Mouse (Mus musculus): ENCODE measurements around the gene Lmnb2.

Gene Lmnb2

DNA sequence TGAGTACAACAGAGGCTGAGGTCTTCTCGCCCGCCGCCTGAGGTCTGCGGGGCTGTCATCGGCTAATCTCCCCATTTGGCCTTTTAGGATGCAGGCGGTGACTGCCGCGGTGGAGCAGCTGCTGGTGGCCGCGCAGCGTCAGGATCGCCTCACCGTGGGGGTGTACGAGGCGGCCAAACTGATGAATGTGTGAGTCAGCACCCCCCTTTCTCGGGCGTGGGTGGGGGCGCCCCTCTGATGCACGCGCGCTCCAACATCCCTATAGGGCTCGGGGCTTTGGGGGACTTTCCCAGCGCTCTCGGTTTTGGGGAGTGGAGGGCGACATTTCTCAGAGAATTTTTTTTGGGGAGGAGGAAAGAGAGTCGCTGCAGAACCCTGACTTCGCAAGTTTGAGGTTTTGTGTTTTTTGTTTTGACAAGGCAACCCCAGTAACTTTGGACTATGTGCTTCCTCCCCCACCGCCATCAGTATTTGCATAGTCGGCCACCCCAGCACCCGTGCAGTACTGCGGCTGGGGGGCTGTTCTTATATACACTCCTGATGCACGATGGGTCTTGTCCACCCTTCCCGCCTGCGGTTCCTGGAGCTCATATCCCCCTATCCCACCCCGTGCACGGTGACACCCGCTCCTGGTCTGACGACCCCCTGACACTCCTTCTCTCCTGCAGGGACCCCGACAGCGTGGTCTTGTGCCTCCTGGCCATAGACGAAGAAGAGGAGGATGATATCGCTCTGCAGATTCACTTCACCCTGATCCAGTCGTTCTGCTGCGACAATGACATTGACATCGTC is 12.5 kb upstream of the Lmnb2 start:
- peak; percentile 84 for DNase-seq (ENCODE audit: low read depth, low spot score)

DNA sequence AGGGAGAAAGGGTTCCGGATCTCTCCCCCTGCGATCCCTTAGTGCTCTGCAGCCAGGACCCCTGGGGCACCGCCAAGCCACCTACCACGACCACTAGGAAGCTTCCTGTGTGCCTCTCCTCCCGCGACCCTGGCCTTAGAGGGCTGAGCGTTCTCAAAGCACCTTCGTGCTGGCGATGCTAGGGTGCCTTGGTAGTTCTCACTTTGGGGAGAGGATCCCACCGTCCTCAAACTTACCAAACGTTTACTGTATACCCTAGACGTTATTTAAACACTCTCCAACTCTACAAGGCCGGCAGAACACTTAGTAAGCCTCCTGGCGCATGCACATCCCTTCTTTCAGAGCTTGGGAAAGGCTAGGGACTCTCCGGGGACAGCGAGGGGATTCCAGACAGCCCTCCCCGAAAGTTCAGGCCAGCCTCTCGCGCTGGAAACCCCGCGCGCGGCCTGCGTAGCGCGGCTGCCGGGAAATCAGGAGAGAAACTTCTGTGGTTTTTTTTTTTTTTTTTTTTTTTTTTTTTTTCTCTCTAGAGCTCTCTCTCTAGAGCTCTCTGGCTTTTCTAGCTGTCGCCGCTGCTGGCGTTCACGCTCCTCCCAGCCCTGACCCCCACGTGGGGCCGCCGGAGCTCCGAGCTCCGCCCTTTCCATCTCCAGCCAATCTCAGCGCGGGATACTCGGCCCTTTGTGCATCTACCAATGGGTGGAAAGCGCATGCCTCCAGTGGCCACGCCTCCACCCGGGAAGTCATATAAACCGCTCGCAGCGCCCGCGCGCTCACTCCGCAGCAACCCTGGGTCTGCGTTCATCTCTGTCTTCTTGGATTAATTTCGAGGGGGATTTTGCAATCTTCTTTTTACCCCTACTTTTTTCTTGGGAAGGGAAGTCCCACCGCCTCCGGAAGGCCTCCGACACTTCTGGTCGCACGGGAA is 11.5 kb upstream of the Lmnb2 start, which contains the start of gene Gadd45b:
Gadd45b (plus strand) TSS at position 775 of the 928 bp plus-strand sequence.
- peak; percentile 99 for DNase-seq (ENCODE audit: low read depth, low spot score)

DNA sequence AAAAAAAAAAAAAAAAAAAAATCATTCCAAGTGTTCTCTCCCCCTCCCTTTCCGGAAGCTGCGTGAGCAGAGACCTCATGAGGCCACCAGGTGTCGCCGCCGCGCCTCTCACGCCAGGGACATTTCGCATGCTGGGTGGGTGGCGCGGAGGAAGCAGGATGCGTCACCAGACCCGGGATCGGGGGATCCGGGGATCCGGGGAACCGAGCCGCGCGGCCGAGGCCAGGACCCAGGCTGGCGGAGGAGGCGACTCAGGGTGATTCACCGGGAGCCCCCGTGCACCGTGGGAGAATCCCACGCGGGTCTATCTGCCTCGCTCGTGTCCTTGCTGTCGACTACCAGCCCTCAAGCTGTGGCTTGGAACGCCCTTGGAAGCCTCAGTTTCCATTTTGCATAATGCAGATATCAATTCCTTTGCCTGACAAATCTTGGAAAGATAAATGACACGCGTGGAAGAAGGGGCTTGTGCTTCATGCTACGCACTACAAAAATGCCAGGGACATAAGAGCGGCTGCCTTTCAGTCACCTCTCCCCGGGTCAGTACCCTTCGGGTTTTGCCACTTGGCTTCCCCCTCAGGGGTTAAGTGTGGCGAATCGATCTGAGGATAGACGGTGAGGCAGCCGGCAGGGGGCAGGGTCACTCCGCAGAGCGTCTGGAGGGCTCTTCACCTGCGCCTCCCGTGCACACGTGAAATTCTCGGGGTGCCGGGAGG is 10.7 kb upstream of the Lmnb2 start:
- DNase-seq (ENCODE audit: low read depth, low spot score) = peak; percentile 96

DNA sequence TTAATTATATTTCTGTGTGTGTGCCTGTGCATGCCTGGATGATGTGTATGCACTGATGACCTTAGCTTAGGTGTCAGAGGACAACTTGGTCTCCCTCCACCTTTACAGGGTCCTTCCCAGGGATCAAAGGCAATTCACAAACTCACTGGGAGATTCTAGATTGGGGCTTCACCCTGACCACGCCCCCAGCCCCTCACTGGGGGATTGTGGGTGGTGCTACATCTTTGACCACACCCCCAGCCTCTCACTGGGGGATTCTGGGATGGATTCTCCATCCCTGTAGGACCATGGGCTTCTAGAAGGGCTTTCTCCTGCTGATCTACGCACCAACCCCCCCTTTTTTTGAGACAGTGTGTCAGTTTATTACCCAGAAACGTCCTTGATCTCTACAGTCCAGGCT is 7.4 kb upstream of the Lmnb2 start:
- no peak for DNase-seq (ENCODE audit: low read depth, low spot score)

DNA sequence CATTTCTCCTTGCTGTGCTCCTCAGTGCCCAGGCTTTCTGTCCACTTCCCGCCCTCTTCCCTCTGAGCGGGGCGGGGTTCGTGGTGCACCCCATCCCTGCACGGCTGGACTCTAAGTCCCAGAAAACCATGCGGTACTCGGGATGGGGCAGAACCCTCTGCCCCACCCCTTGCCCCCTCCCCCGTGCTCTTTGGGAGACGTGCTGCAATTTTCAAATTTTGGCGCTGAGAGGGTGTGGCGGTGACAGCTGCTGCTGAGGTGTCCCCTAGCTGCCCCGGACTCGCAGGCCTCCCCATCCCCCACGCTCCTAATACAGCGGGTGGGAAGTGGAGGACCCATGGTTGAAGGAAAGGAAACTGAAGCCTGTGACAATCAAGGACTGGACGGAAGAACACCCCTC is 3.9 kb upstream of the Lmnb2 start:
- DNase-seq (ENCODE audit: low read depth, low spot score) = no peak

DNA sequence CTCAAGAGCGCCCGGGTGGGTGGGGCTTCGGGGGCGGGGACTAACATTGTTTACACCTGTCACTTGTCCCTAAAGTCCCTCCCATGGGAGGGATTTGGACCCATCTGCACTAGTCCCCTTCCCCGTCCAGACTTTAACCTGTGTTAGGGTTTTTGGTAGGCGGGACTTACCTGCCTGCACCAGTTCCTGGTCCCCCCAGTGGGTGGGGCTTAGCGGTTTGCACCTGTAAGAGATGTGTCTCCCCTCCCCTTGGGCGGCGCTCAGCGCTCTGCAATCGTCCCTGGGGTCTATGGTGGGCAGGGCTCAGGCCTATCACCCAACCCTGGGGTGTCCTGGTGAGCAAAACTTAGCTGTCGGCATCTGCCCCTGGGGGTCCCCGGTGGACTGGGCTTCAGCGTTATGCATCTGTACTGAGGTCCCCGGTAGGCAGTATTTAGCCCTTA is 688 bp downstream of the Lmnb2 start:
- peak; percentile 50 for DNase-seq (ENCODE audit: low read depth, low spot score)

DNA sequence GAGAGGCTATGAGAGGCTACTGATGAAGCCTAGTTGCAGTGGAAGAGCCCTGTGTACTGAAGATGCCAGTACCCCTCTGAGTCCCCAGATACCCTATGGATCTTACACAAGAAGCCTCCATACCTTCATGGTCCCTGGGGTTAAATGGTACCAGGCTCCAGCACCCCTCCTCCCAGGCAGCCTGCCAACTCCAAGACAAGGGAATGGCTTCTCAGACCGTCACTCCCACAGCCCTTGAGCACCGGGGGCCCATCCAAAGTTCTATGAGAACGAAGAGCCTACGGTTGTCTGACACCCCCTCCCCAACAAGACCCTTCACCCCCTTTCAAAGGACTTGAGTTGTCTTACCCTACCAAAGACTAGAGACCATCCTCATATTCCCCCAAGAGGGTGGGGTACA is 2.3 kb downstream of the Lmnb2 start:
- no peak for DNase-seq (ENCODE audit: low read depth, low spot score)

DNA sequence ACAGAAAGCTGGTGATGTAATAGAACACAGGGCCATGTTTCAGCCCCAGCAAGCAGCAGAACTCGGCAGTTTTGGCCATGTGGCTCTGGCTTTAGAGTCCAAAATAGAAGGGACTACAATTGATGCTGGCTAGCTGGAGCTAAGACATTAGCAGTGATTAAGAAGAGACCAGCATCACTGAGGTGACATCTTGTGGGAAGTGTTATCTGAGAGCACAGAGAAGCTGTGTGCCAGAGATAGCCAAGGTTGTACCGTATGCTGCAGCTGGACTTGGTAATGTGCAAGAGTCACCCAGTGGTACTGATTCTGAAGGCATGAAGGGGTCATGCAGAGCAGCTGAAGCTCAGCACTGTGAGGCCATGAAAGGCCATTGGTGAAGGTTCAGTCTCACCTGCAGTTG is 2.8 kb downstream of the Lmnb2 start:
- no peak for DNase-seq (ENCODE audit: low read depth, low spot score)

DNA sequence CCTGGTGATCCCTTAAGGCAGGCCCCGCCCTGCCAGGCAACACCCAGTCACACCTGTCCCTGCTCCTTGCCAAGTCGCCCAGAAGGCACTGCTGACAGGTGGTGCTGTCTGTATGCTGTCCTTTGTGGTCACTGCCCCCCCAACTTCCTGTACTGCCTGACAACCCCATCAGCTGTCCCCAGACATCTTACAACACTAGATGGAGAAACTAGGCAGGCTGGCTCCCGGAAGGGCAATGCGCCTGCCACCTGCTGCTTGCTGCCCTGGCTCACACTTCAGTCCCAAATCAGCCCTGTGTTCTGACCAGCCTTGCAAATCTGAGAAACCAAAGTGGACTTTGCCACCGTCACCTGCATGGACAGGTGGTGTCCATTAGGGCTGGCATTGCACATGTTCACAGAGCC is 3.8 kb downstream of the Lmnb2 start:
- DNase-seq (ENCODE audit: low read depth, low spot score) = no peak

DNA sequence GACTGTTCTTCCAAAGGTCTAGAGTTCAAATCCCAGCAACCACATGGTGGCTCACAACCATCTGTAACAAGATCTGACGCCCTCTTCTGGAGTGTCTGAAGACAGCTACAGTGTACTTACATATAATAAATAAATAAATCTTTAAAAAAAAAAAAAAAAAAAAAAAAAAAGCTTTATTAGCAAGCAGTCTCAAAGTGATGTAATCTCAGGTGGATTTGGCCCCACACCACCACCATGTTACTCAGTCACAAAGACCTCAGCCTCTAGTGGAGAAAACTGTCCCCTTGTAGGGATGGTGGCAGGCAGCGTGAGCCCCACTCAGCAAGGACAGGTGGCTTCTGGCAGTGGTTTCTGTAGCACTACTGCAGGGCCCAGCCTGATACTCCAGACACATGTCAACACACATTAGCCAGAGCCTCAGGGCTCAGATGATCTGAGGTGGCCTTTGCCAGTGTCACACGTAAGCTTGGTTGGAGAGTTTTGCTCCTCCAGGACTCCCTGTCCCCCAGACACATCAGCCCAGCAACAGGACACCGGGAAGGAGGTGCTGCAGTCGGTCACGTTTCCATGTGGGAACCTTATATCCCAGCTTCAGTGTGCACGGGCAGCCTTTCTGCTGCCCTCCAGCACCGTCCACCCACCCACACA is 4.6 kb downstream of the Lmnb2 start:
- no peak for DNase-seq (ENCODE audit: low read depth, low spot score)

DNA sequence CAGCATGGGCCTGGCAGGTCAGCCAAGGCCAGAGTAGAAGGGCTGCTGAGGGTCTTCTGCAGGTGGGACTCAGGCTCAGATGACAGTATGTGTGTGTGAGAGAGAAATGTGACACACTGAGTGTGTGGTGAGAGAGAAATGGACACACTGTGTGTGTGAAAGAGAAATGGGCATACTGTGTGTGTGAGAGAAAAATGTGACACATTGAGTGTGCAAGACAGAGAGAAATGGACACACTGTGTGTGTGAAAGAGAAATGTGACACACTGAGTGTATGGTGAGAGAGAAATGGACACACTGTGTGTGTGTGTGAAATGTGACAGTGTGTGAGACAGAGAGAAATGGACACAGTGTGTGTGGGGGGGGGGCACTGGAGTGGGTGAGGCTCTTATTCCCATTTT is 6.2 kb downstream of the Lmnb2 start:
- no peak for DNase-seq (ENCODE audit: low read depth, low spot score)

DNA sequence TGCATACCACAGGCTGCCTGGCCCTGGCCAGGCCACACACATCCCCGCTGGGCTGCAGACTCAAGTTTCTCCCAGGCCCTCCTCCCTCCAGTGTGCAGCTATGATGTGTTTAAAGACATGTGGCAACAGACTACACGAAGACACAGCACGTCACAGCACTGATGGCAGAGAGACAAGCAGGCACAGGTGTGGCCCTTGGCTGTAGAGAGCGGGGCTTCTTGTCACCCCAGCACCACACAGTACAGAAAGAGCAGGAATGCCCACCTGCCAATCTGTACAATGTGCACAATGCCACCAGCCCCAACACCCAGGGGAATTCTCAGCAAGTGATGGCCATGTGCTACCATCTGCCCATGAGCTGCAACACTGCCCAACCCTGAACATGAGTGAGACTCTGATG is 6.7 kb downstream of the Lmnb2 start:
- no peak for DNase-seq (ENCODE audit: low read depth, low spot score)

DNA sequence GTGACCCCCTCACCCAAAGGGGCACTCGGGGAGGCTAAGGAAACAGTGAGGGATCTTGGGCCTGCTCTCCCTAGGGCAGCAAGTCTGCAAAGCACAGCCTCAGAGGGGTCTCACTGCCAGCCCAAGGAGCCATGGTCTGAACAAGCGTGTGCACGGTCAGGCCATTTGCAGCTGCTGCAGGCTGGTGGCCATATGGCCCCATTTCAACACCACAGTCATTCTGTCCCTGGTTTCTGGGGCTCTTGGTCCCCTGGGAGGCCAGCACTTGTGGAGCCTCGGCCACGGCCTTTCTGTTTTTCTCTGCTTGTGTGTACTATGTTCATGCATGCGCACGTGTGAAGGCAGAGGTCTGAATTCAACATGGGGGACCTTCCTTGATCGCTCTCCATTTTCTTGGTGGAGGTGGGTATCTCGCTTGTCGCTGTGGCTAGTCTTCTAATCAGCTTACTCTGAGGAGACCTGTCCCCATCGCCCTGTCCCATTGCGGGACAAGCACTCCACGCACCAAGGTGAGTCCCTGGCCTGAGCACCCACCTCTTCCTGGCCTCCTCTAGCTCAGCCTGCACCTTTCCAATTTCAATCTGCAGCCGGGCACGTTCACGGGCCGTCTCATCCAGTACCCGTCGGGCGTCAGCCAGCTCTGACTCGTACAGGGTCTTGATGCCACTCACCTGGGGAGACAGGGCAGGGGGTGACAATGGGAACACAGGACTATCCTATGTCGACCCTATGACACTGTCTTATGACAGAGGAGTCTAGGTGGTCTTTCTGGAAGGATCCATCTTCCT is 8.5 kb downstream of the Lmnb2 start:
- no peak for DNase-seq (ENCODE audit: low read depth, low spot score)

DNA sequence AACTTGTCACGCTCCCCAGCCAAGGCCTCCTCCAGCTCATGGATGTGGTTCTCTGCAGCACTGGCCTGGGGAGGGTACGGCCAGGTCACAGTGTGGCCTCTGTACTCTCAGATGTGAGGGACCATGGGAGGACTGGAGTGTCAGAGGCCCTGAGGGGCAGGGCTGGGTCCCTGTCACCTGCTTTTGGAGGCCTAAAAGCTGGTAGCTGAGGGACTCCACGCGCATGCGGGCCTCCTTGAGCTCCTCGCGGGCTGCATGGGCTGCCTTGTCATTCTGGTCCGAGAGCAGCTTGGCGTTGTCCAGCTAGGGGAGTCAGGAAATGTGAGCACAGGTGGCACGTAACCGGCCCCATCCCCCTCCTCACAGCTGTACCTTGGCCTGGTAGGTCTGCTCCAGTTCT is 13.3 kb downstream of the Lmnb2 start:
- DNase-seq (ENCODE audit: low read depth, low spot score) = no peak

DNA sequence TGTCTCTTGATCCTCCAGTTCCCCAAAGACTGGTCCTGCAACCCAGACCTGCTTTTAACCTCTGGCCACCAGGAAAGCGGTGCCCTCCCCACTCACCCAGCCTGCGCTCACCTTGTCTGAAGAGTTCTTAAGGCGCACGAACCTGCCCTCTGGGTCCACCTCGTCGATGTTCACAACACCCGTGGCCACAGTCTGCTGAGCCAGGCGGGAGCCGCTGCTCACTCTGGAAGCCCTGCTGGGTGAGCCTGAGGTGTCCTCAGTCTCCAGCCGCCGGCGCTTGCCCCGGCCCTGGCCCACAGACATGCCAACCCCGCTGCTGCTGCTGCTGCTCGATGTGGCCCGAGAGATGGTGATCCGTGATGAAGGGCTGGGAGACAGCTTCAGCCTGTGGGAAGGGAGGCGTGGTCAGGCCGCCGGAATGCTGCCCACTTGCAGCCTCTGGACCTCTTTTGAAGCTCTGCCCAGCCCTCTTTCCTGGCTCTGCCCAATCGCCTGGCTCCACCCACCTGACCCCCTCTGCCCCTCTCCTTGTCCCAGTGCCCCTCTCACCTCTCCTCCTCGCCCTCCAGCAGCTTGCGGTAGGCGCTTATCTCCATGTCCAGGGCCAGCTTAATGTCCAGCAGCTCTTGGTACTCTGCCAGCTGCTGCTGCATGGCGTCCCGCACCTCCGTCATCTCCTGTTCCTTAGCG is 13.9 kb downstream of the Lmnb2 start:
- no peak for DNase-seq (ENCODE audit: low read depth, low spot score)

DNA sequence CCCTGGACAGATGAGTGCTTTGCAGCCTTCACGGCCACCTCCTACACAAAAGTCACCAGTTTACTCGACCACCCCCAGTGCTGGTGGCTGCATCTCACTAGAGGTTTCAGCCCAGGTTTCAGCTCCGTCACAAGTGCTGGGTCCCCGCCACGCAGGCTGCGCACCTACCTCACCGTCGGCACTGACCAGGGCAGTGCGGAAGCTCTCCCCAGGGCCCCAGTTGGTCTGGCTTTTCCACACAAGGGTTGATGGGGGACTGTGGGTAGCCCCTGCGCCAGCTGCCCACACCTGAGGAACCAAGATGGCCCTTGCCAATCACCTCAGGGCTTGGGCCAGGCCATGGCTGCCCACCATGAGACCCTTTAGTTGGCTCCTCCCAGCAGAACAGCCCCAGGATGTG is 14.8 kb downstream of the Lmnb2 start:
- no peak for DNase-seq (ENCODE audit: low read depth, low spot score)

DNA sequence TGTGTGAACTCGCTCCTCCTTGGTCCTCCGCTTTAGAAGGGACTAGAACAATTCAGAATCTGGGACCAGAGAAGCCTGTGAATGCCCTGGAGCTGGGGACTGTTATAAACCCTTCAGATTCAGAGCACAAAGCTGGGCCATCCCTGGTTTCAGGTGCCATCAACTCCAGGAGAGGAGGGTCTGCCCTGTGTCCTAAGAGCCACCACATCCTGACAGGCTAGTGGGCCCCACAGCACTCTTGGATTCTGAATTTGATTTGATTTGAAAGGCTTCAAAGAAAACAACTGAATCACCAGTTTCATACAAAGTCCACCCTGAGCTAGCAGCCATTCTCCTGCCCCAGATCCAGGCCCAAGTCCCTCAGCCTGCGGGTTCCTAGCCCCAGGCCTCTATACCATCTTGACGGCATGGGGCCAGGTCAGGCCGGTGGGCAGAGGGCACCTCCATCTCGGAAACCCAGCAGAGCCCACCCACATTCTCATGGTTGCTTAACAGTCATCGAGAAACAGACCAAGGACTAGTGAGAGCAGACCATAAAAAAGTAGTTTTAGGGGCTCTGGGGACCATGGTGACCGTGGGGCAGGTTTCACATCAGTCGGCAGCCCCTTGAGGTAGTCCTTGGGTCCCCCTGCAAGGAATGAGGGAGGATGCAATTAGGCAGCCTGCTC is 15.6 kb downstream of the Lmnb2 start:
- DNase-seq (ENCODE audit: low read depth, low spot score) = no peak

DNA sequence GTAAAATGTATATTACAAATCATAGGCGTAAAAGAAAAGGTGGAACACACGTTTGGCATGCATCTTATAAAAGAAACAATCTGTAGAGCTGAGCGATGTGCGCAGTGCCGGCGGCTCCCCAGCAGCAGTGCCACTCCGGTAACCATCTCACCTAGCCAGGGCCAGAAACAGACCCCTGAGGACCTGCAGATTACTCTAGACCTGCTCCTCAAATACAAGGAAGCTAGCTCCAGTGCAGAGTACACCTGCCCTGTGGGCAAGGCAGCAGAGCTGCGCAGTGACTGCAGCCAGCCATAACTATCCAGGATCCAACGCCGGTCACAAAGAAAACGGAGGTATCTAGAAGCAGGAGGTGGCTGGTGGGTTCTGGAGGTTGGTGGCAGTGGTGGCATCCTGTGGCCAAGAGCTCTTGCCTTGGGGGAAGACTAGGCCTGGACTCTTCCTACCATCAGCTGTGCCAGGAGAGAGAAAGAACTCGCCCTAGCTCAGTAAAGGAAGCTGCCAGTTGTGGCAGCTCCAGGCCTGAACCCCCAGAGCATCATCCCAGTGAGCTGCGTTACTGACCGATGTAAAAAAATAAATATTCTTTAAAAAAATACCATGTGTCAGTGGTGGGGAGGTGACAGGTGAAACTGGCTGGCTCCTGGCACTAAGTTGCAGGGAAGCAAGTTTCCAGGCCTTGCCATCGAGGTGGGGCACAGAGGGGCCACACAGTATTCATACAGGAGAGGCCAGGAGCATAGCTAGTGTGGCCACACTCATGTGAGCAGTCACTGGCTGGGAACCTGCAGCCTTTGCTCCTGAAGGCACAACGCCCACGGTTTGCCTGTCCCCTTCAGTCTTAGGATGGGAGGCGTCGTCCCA is 16.4 kb downstream of the Lmnb2 start:
- DNase-seq (ENCODE audit: low read depth, low spot score) = peak; percentile 29

Data from CD4-positive, CD25-positive, alpha-beta regulatory T cell, adult 2 months (primary cell).